In genomic region chr9:114536628-114537027, GRCm38 (mm10) we compare ENCODE assay signal across 13 mouse cellular contexts. TPM values are rescaled to one million over a fixed set of nuclear protein-coding genes. Genes with fewer than 3 reads are reported as not detected.
DNase-seq lines count a peak whose midpoint lies in the region; ATAC-seq and TF ChIP-seq lines count a peak whose summit lies in the region.
"Had no signal": no experiment of that assay in that cellular context is flagged by ENCODE, and none has a peak within 500 bp of the region (broad histone marks: within the 10 kb centered on the region; RNA-seq: fewer than 3 reads in every experiment).

No protein-coding gene starts in this region.

- H3K4me2 ChIP-seq in forebrain, embryonic 15.5 days (replicated peaks), result no peak overlapping the region
- no peak overlapping the region for H3K4me2 ChIP-seq in kidney, postnatal 0 days (ENCODE audit: low read length)
- no peak overlapping the region for H3K4me2 ChIP-seq in intestine, embryonic 16.5 days (ENCODE audit: low read depth, low read length)
- H3K4me2 ChIP-seq: heart, embryonic 15.5 days had no signal

- WGBS in forebrain, embryonic 10.5 days, result 6% methylated on average over 2 of the region's 2 CpGs
- 12% methylated on average over 2 of the region's 2 CpGs for WGBS in forebrain, embryonic 15.5 days
- WGBS in kidney, postnatal 0 days, result 49% methylated on average over 2 of the region's 2 CpGs
- 51% methylated on average over 2 of the region's 2 CpGs for WGBS in intestine, embryonic 16.5 days

- peak overlapping the region; percentile 84 for H3K27ac ChIP-seq in forebrain, embryonic 10.5 days
- no peak overlapping the region for H3K27ac ChIP-seq in forebrain, embryonic 15.5 days (replicated peaks)
- H3K27ac ChIP-seq in kidney, postnatal 0 days, result no peak overlapping the region
- no peak overlapping the region for H3K27ac ChIP-seq in intestine, embryonic 16.5 days (ENCODE audit: low read length)
- H3K27ac ChIP-seq: heart, embryonic 15.5 days had no signal

- H3K27me3 ChIP-seq in forebrain, embryonic 10.5 days (ENCODE audit: poor library complexity, severe bottlenecking), result no peaks in the 10 kb centered on the region
- H3K27me3 ChIP-seq in forebrain, embryonic 15.5 days, result no peaks in the 10 kb centered on the region
- H3K27me3 ChIP-seq in kidney, postnatal 0 days (ENCODE audit: insufficient read depth, low read length), result no peaks in the 10 kb centered on the region
- no peaks in the 10 kb centered on the region for H3K27me3 ChIP-seq in Patski
- H3K27me3 ChIP-seq in intestine, embryonic 16.5 days (replicated peaks; ENCODE audit: control insufficient read depth, insufficient read depth, low read length), result no peaks in the 10 kb centered on the region
- H3K27me3 ChIP-seq: heart, embryonic 15.5 days had no signal

- intact Hi-C loops in left cerebral cortex, postnatal 25 days (cut with DNase I), result no loop called here

- in situ Hi-C loops in Patski (cut with MboI; ENCODE audit: low pct_unique_long_range_greater_than_20kb), result no loop called here

- H3K36me3 ChIP-seq in forebrain, embryonic 10.5 days (replicated peaks), result peaks cover 12% of the 10 kb centered on the region
- no peaks in the 10 kb centered on the region for H3K36me3 ChIP-seq in forebrain, embryonic 15.5 days
- no peaks in the 10 kb centered on the region for H3K36me3 ChIP-seq in kidney, postnatal 0 days (ENCODE audit: insufficient read depth, low read length)
- H3K36me3 ChIP-seq in intestine, embryonic 16.5 days (ENCODE audit: control insufficient read depth, insufficient read depth, low read length), result no peaks in the 10 kb centered on the region
- H3K36me3 ChIP-seq: heart, embryonic 15.5 days had no signal

- TF ChIP-seq CTCF in kidney, postnatal 0 days (IDR thresholded peaks at IDR 0.05; ENCODE audit: low read depth), result no peak
- TF ChIP-seq CTCF in Patski (IDR thresholded peaks at IDR 0.05), result no peak

- H3K4me3 ChIP-seq in forebrain, embryonic 10.5 days, result peak overlapping the region; percentile 32
- H3K4me3 ChIP-seq in forebrain, embryonic 15.5 days, result no peak overlapping the region
- no peak overlapping the region for H3K4me3 ChIP-seq in kidney, postnatal 0 days (replicated peaks; ENCODE audit: low read depth, low read length)
- no peak overlapping the region for H3K4me3 ChIP-seq in intestine, embryonic 16.5 days (ENCODE audit: low read length)
- H3K4me3 ChIP-seq: heart, embryonic 15.5 days had no signal

- no peaks in the 10 kb centered on the region for H3K9me3 ChIP-seq in forebrain, embryonic 10.5 days
- H3K9me3 ChIP-seq in forebrain, embryonic 15.5 days, result no peaks in the 10 kb centered on the region
- no peaks in the 10 kb centered on the region for H3K9me3 ChIP-seq in kidney, postnatal 0 days (replicated peaks; ENCODE audit: low read length)
- H3K9me3 ChIP-seq in intestine, embryonic 16.5 days (ENCODE audit: control insufficient read depth, low read length), result no peaks in the 10 kb centered on the region
- H3K9me3 ChIP-seq: heart, embryonic 15.5 days had no signal

- peaks cover 90% of the 10 kb centered on the region for H3K4me1 ChIP-seq in forebrain, embryonic 10.5 days
- no peaks in the 10 kb centered on the region for H3K4me1 ChIP-seq in forebrain, embryonic 15.5 days
- peaks cover 5% of the 10 kb centered on the region for H3K4me1 ChIP-seq in kidney, postnatal 0 days (replicated peaks; ENCODE audit: insufficient read depth, low read length)
- peaks cover 32% of the 10 kb centered on the region for H3K4me1 ChIP-seq in intestine, embryonic 16.5 days (ENCODE audit: control insufficient read depth, insufficient read depth, low read length)

- POLR2A ChIA-PET in Patski (lab: Charles Lee), result no interaction called here

- no peak overlapping the region for H3K9ac ChIP-seq in forebrain, embryonic 15.5 days (replicated peaks)
- no peak overlapping the region for H3K9ac ChIP-seq in kidney, postnatal 0 days (ENCODE audit: low read depth, low read length)
- H3K9ac ChIP-seq in intestine, embryonic 16.5 days (ENCODE audit: low read depth, low read length), result no peak overlapping the region
- H3K9ac ChIP-seq: heart, embryonic 15.5 days had no signal

- peak; percentile 68 for DNase-seq in forebrain, embryonic 10.5 days (ENCODE audit: extremely low spot score, low spot score)
- DNase-seq in kidney, postnatal 0 days (ENCODE audit: low spot score), result peak; percentile 60
- DNase-seq in kidney, adult 9 months, result no peak
- DNase-seq in Patski (ENCODE audit: low read depth, low spot score) (no peak), liver (peak; percentile 26)
- DNase-seq in left cerebral cortex, postnatal 25 days (ENCODE audit: low spot score in 2 of 2), result no peak
- DNase-seq: cerebellum, postnatal 10 days; kidney, adult 8-10 months had no signal

- CTCF ChIA-PET in Patski (lab: Charles Lee), result no interaction called here

- no peak for ATAC-seq in forebrain, embryonic 15.5 days (replicated peaks)
- ATAC-seq in kidney, postnatal 0 days (replicated peaks; ENCODE audit: low FRiP score, low read depth), result peak; percentile 69
- peak; percentile 61 for ATAC-seq in Patski
- no peak for ATAC-seq in intestine, embryonic 16.5 days

RNA-seq across cellular contexts. Expression of gene C130032M10Rik, which starts 21.1 kb away (rescaled TPM):
- polyA plus RNA-seq in forebrain, embryonic 10.5 days (2016; fragmentation: Nextera tagmentation; extraction: Ambion mirVana), result 1.0 and 1.2 TPM in 2 replicates
- polyA plus RNA-seq in forebrain, embryonic 15.5 days (2015; fragmentation: Nextera tagmentation; extraction: Ambion mirVana), result not detected in 2 replicates
- polyA plus RNA-seq in kidney, postnatal 0 days (2015; fragmentation: Nextera tagmentation; extraction: Ambion mirVana), result 0.16 TPM in 1 of 2 replicates, not detected in the other
- not detected for polyA plus RNA-seq in Patski (2021)
- polyA plus RNA-seq in intestine, embryonic 16.5 days (2015; fragmentation: Nextera tagmentation; extraction: Ambion mirVana), result 0.32 TPM in 1 of 2 replicates, not detected in the other
- not detected for total RNA-seq in left cerebral cortex, postnatal 25 days (2021)
- total RNA-seq: left cerebral cortex, postnatal 10 days; megakaryocyte progenitor cell, adult 5-6 weeks had no signal

RNA-seq across cellular contexts. Expression of gene Trim71, which starts 27.5 kb away (rescaled TPM):
- polyA plus RNA-seq in forebrain, embryonic 10.5 days (2016; fragmentation: Nextera tagmentation; extraction: Ambion mirVana), result 5.9 and 6.5 TPM in 2 replicates
- 0.11 and 0.14 TPM in 2 replicates for polyA plus RNA-seq in forebrain, embryonic 15.5 days (2015; fragmentation: Nextera tagmentation; extraction: Ambion mirVana)
- polyA plus RNA-seq in kidney, postnatal 0 days (2015; fragmentation: Nextera tagmentation; extraction: Ambion mirVana), result 0.43 and 0.46 TPM in 2 replicates
- polyA plus RNA-seq in Patski (2021), result not detected
- polyA plus RNA-seq in intestine, embryonic 16.5 days (2015; fragmentation: Nextera tagmentation; extraction: Ambion mirVana), result 3.8 and 4.0 TPM in 2 replicates
- under 1 TPM; 0.69 TPM for total RNA-seq in left cerebral cortex, postnatal 25 days (2021)

RNA-seq across cellular contexts. Expression of gene Ccr4, which starts 31.9 kb away (rescaled TPM):
- not detected in 2 replicates for polyA plus RNA-seq in forebrain, embryonic 10.5 days (2016; fragmentation: Nextera tagmentation; extraction: Ambion mirVana)
- polyA plus RNA-seq in forebrain, embryonic 15.5 days (2015; fragmentation: Nextera tagmentation; extraction: Ambion mirVana), result not detected in 2 replicates
- 0.19 and 0.84 TPM in 2 replicates for polyA plus RNA-seq in kidney, postnatal 0 days (2015; fragmentation: Nextera tagmentation; extraction: Ambion mirVana)
- not detected for polyA plus RNA-seq in Patski (2021)
- 1.9 and 2.5 TPM in 2 replicates for polyA plus RNA-seq in intestine, embryonic 16.5 days (2015; fragmentation: Nextera tagmentation; extraction: Ambion mirVana)
- total RNA-seq in left cerebral cortex, postnatal 25 days (2021), result not detected
- total RNA-seq: left cerebral cortex, postnatal 10 days; megakaryocyte progenitor cell, adult 5-6 weeks had no signal
- polyA plus RNA-seq: heart, embryonic 15.5 days had no signal

Comparison
In these comparisons a context has a peak if more than half of its experiments do, and no peak if none do; other contexts are left out.
1. DNase-seq: peak in forebrain, embryonic 10.5 days (single experiment), kidney, postnatal 0 days (single experiment) and liver (single experiment); none in kidney, adult 9 months (single experiment), Patski (single experiment) and left cerebral cortex, postnatal 25 days (0 of 2).
2. ATAC-seq: peak in kidney, postnatal 0 days (single experiment) and Patski (single experiment); none in forebrain, embryonic 15.5 days (single experiment) and intestine, embryonic 16.5 days (single experiment).